ENCODE assay signal across 8 mouse cellular contexts in genomic region chr11:52332421-52333118, GRCm38 (mm10). TPM values are rescaled to one million over a fixed set of nuclear protein-coding genes. Genes with fewer than 3 reads are reported as not detected.
DNase-seq lines count a peak whose midpoint lies in the region; ATAC-seq lines count a peak whose summit lies in the region.

No protein-coding gene starts in this region.

- DNase-seq in hindbrain, embryonic 11.5 days (ENCODE audit: low spot score), result no peak
- peak; percentile 40 for DNase-seq in brain, adult 2 months (ENCODE audit: low read depth, low spot score)
- no peak for DNase-seq in left cerebral cortex, adult 8-10 months (ENCODE audit: low spot score in 2 of 2)
- no peak for DNase-seq in left cerebral cortex, adult 9 months (ENCODE audit: low spot score in 2 of 2)
- no peak for DNase-seq in spleen, postnatal 36 days (ENCODE audit: low spot score in 2 of 2)

- no peak overlapping the region for H3K27ac ChIP-seq in hindbrain, embryonic 13.5 days
- H3K27ac ChIP-seq in hindbrain, embryonic 11.5 days (ENCODE audit: low read depth, low read length), result no peak overlapping the region
- H3K27ac ChIP-seq in forebrain, embryonic 16.5 days (ENCODE audit: low read length), result no peak overlapping the region
- H3K27ac ChIP-seq in midbrain, embryonic 16.5 days (ENCODE audit: low read length), result no peak overlapping the region

- H3K9ac ChIP-seq in hindbrain, embryonic 13.5 days, result no peak overlapping the region
- H3K9ac ChIP-seq in hindbrain, embryonic 11.5 days (ENCODE audit: low read depth, low read length), result no peak overlapping the region
- no peak overlapping the region for H3K9ac ChIP-seq in forebrain, embryonic 16.5 days (replicated peaks; ENCODE audit: low read depth, low read length)
- no peak overlapping the region for H3K9ac ChIP-seq in midbrain, embryonic 16.5 days (ENCODE audit: low read depth, low read length)

- H3K27me3 ChIP-seq in hindbrain, embryonic 13.5 days, result no peaks in the 10 kb centered on the region
- no peaks in the 10 kb centered on the region for H3K27me3 ChIP-seq in hindbrain, embryonic 11.5 days (ENCODE audit: control insufficient read depth, insufficient read depth, low read length)
- no peaks in the 10 kb centered on the region for H3K27me3 ChIP-seq in forebrain, embryonic 16.5 days (replicated peaks; ENCODE audit: control insufficient read depth, insufficient read depth, low read length)
- H3K27me3 ChIP-seq in midbrain, embryonic 16.5 days (ENCODE audit: control insufficient read depth, insufficient read depth, low read depth, low read length), result no peaks in the 10 kb centered on the region

- H3K4me2 ChIP-seq in hindbrain, embryonic 13.5 days, result no peak overlapping the region
- H3K4me2 ChIP-seq in hindbrain, embryonic 11.5 days (replicated peaks; ENCODE audit: low read depth, low read length), result no peak overlapping the region
- no peak overlapping the region; the same call in 1 of the 2 replicates for H3K4me2 ChIP-seq in forebrain, embryonic 16.5 days (ENCODE audit: low read length)
- no peak overlapping the region for H3K4me2 ChIP-seq in midbrain, embryonic 16.5 days (ENCODE audit: low read length)

- 34% methylated on average over 16 of the region's 16 CpGs for WGBS in hindbrain, embryonic 13.5 days
- WGBS in hindbrain, embryonic 11.5 days, result 57% methylated on average over 16 of the region's 16 CpGs
- WGBS in forebrain, embryonic 16.5 days, result 20% methylated on average over 16 of the region's 16 CpGs
- WGBS in midbrain, embryonic 16.5 days, result 35% methylated on average over 16 of the region's 16 CpGs

- no peaks in the 10 kb centered on the region for H3K9me3 ChIP-seq in hindbrain, embryonic 13.5 days
- H3K9me3 ChIP-seq in hindbrain, embryonic 11.5 days (ENCODE audit: control insufficient read depth, low read length), result no peaks in the 10 kb centered on the region
- no peaks in the 10 kb centered on the region for H3K9me3 ChIP-seq in forebrain, embryonic 16.5 days (ENCODE audit: control insufficient read depth, low read length)
- H3K9me3 ChIP-seq in midbrain, embryonic 16.5 days (replicated peaks; ENCODE audit: control insufficient read depth, low read length, poor library complexity, severe bottlenecking), result no peaks in the 10 kb centered on the region

- no peak overlapping the region for H3K4me3 ChIP-seq in hindbrain, embryonic 13.5 days
- H3K4me3 ChIP-seq in hindbrain, embryonic 11.5 days (ENCODE audit: low read depth, low read length), result no peak overlapping the region
- no peak overlapping the region for H3K4me3 ChIP-seq in forebrain, embryonic 16.5 days (replicated peaks; ENCODE audit: low read length)
- no peak overlapping the region for H3K4me3 ChIP-seq in midbrain, embryonic 16.5 days (ENCODE audit: low read depth, low read length)

- no peaks in the 10 kb centered on the region for H3K36me3 ChIP-seq in hindbrain, embryonic 13.5 days
- no peaks in the 10 kb centered on the region for H3K36me3 ChIP-seq in hindbrain, embryonic 11.5 days (ENCODE audit: control insufficient read depth, insufficient read depth, low read length)
- no peaks in the 10 kb centered on the region for H3K36me3 ChIP-seq in forebrain, embryonic 16.5 days (ENCODE audit: control insufficient read depth, insufficient read depth)
- no peaks in the 10 kb centered on the region for H3K36me3 ChIP-seq in midbrain, embryonic 16.5 days (ENCODE audit: control insufficient read depth, insufficient read depth, low read length)

- peaks cover 10% of the 10 kb centered on the region for H3K4me1 ChIP-seq in hindbrain, embryonic 13.5 days (replicated peaks)
- H3K4me1 ChIP-seq in hindbrain, embryonic 11.5 days (replicated peaks; ENCODE audit: control insufficient read depth, insufficient read depth, low read length), result no peaks in the 10 kb centered on the region
- H3K4me1 ChIP-seq in forebrain, embryonic 16.5 days (replicated peaks; ENCODE audit: control insufficient read depth, insufficient read depth, low read length), result peaks cover 23% of the 10 kb centered on the region
- H3K4me1 ChIP-seq in midbrain, embryonic 16.5 days (ENCODE audit: control insufficient read depth, insufficient read depth, low read length), result peaks cover 6% of the 10 kb centered on the region; the same call in 1 of the 2 replicates

- peak; percentile 72 for ATAC-seq in hindbrain, embryonic 13.5 days (ENCODE audit: low FRiP score)
- ATAC-seq in hindbrain, embryonic 11.5 days (ENCODE audit: low FRiP score), result no peak
- ATAC-seq in forebrain, embryonic 16.5 days, result peak; percentile 70
- ATAC-seq in midbrain, embryonic 16.5 days, result peak; percentile 75; the same call in 1 of the 2 replicates

RNA-seq across cellular contexts. Expression of gene Vdac1, which starts 28.1 kb away (rescaled TPM):
- 280 and 294 TPM in 2 replicates for polyA plus RNA-seq in hindbrain, embryonic 13.5 days (2015; fragmentation: Nextera tagmentation; extraction: Ambion mirVana)
- 205 and 221 TPM in 2 replicates for polyA plus RNA-seq in hindbrain, embryonic 11.5 days (2014; fragmentation: Nextera tagmentation; extraction: Ambion mirVana)
- 329 and 341 TPM in 2 replicates for polyA plus RNA-seq in forebrain, embryonic 16.5 days (2015; fragmentation: Nextera tagmentation; extraction: Ambion mirVana)
- 362 and 402 TPM in 2 replicates for polyA plus RNA-seq in midbrain, embryonic 16.5 days (2015; fragmentation: Nextera tagmentation; extraction: Ambion mirVana)
- total RNA-seq in left cerebral cortex, adult 8-10 months (2022), result 100 to 1,000 TPM; 535 to 581 (median 570) TPM

RNA-seq across cellular contexts. Expression of gene Tcf7, which starts 49.8 kb away (rescaled TPM):
- polyA plus RNA-seq in hindbrain, embryonic 13.5 days (2015; fragmentation: Nextera tagmentation; extraction: Ambion mirVana), result 3.2 and 4.7 TPM in 2 replicates
- polyA plus RNA-seq in hindbrain, embryonic 11.5 days (2014; fragmentation: Nextera tagmentation; extraction: Ambion mirVana), result 6.9 and 7.7 TPM in 2 replicates
- polyA plus RNA-seq in forebrain, embryonic 16.5 days (2015; fragmentation: Nextera tagmentation; extraction: Ambion mirVana), result 2.7 and 4.8 TPM in 2 replicates
- 2.3 and 3.2 TPM in 2 replicates for polyA plus RNA-seq in midbrain, embryonic 16.5 days (2015; fragmentation: Nextera tagmentation; extraction: Ambion mirVana)
- 1 to 10 TPM; 5.9 to 6.6 (median 6.3) TPM for total RNA-seq in left cerebral cortex, adult 8-10 months (2022)
